Mouse (Mus musculus) myocyte (in vitro differentiated cells): Measurements from ENCODE around the gene Iqgap1. TPM values are rescaled to one million over a fixed set of nuclear protein-coding genes. Genes with fewer than 3 reads are reported as not detected.

ENCODE experiments used
- H3K27me3 ChIP-seq: one replicate; pipeline ENCODE4 v1.6.1; 2011; ENCODE audit not compliant: control insufficient read depth, insufficient read depth, insufficient read length
- H3K36me3 ChIP-seq: one replicate; pipeline ENCODE4 v1.6.1; 2011; ENCODE audit not compliant: control insufficient read depth, insufficient read depth
- H3K4me2 ChIP-seq: one replicate; pipeline ENCODE4 v1.6.1; 2011; ENCODE audit warnings: low read depth, control low read depth
- H3K4me3 ChIP-seq: one replicate; pipeline ENCODE4 v1.5.1; 2011; ENCODE audit warnings: mild to moderate bottlenecking, control low read depth, moderate library complexity
- H3K79me2 ChIP-seq: one replicate; pipeline ENCODE4 v1.6.1; 2011; ENCODE audit not compliant: control insufficient read depth, insufficient read depth
- H3ac ChIP-seq: one replicate; pipeline ENCODE4 v1.6.1; 2011; ENCODE audit not compliant: control insufficient read depth, insufficient read length
- CEBPB ChIP-seq: IDR thresholded peaks from 2 replicates; pipeline ENCODE4 v1.6.1; 2011; ENCODE audit warnings: mild to moderate bottlenecking, moderate library complexity; ENCODE audit not compliant: poor library complexity, insufficient read depth, severe bottlenecking
- E2F4 ChIP-seq: IDR thresholded peaks from one replicate; pipeline ENCODE4 v1.6.1; 2011; ENCODE audit warnings: mild to moderate bottlenecking, control low read depth, moderate library complexity; ENCODE audit not compliant: insufficient read depth
- MAX ChIP-seq: IDR thresholded peaks from one replicate; pipeline ENCODE4 v1.6.1; 2011; ENCODE audit warnings: low read depth, mild to moderate bottlenecking, control low read depth
- MYOD1 ChIP-seq, 3 experiments: IDR thresholded peaks; one replicate each; pipeline ENCODE4 v1.6.1; 2011; ENCODE audit warnings: control low read depth in 2 of 3, low read depth in 2 of 3, mild to moderate bottlenecking in 2 of 3, moderate library complexity in 1 of 3; ENCODE audit not compliant: insufficient read length in 2 of 3, control insufficient read depth in 1 of 3
- MYOG ChIP-seq, 3 experiments: IDR thresholded peaks; one replicate each; pipeline ENCODE4 v1.6.1; 2011; ENCODE audit warnings: control low read depth in 2 of 3, low read depth in 2 of 3, mild to moderate bottlenecking in 2 of 3; ENCODE audit not compliant: insufficient read length in 2 of 3, control insufficient read depth in 1 of 3, insufficient read depth in 1 of 3
- POLR2A ChIP-seq: IDR thresholded peaks from one replicate; pipeline ENCODE4 v1.6.1; 2011; ENCODE audit warnings: low read depth, mild to moderate bottlenecking, control low read depth, moderate library complexity; ENCODE audit not compliant: insufficient read length
- POLR2AphosphoS2 ChIP-seq: IDR thresholded peaks from one replicate; pipeline ENCODE4 v1.6.1; 2011; ENCODE audit warnings: low read depth, control low read depth; ENCODE audit not compliant: insufficient read length
- REST ChIP-seq: IDR thresholded peaks from one replicate; pipeline ENCODE4 v1.6.1; 2011; ENCODE audit warnings: mild to moderate bottlenecking, control low read depth, moderate library complexity; ENCODE audit not compliant: insufficient read depth, insufficient read length
- SRF ChIP-seq: IDR thresholded peaks from one replicate; pipeline ENCODE4 v1.6.1; 2011; ENCODE audit warnings: low read depth; ENCODE audit not compliant: control insufficient read depth, insufficient read length
- TCF12 ChIP-seq: IDR thresholded peaks from one replicate; pipeline ENCODE4 v1.6.1; 2011; ENCODE audit warnings: mild to moderate bottlenecking, control low read depth; ENCODE audit not compliant: poor library complexity, insufficient read depth, severe bottlenecking
- TCF3 ChIP-seq: IDR thresholded peaks from one replicate; pipeline ENCODE4 v1.6.1; 2011; ENCODE audit warnings: low read depth, control low read depth; ENCODE audit not compliant: insufficient read length
- USF1 ChIP-seq: IDR thresholded peaks from one replicate; pipeline ENCODE4 v1.6.1; 2011; ENCODE audit warnings: low read depth, mild to moderate bottlenecking, control low read depth, moderate library complexity
- polyA plus RNA-seq: library from polyadenylated mRNA; unstranded; fragments of >200 nt; fragmentation: generic; extraction: Trizol; gene quantifications from one replicate; pipeline ENCODE4 v1.2.1, GENCODE M21; 2012; ENCODE audit warnings: missing spikeins

Gene Iqgap1
- polyA plus RNA-seq, 1 experiment = 61.7 TPM

DNA sequence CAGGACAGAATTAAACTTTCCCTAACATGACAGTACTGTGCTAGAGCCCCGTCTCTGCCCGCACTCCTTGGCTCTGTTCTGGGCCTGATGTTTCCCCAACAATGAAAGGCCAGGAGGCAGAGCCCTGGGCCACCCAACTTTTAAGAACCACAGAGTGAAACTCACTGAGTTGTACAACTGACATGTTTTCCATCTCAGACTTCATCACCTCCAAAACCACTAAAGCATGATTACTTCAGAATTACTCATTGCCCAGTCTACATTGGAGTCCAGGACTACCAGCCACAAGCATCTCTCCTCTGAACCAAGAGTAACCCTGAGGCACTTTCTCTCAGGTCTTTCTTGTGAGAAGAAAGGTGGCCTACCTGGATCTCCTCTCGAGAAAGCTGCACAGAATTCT lies 83.1 kb downstream of the Iqgap1 start:
- no peak overlapping the region for H3K4me3 ChIP-seq
- TF ChIP-seq MYOD1 (IDR thresholded peaks at IDR 0.05; ENCODE audit: control insufficient read depth in 1 of 3, insufficient read length in 2 of 3, low read depth in 2 of 3) = no peak
- TF ChIP-seq USF1 = no peak
- TF ChIP-seq SRF = no peak
- TF ChIP-seq E2F4 = no peak
- TF ChIP-seq MYOG (IDR thresholded peaks at IDR 0.05; ENCODE audit: control insufficient read depth in 1 of 3, insufficient read depth in 1 of 3, insufficient read length in 2 of 3, low read depth in 2 of 3) = no peak
- no peak for TF ChIP-seq TCF3
- TF ChIP-seq MAX = no peak
- no peak for TF ChIP-seq POLR2A
- no peak for TF ChIP-seq POLR2AphosphoS2
- H3K36me3 ChIP-seq = peaks cover 55% of the 10 kb centered on the region
- no peaks in the 10 kb centered on the region for H3K27me3 ChIP-seq
- no peak overlapping the region for H3K4me2 ChIP-seq
- H3K79me2 ChIP-seq = no peaks in the 10 kb centered on the region
- no peak overlapping the region for H3ac ChIP-seq

GRCm38 (mm10) chr7:80740954-80741353 lies 84.8 kb downstream of the Iqgap1 start:
- H3K4me2 ChIP-seq = no peak overlapping the region
- H3K79me2 ChIP-seq = no peaks in the 10 kb centered on the region
- TF ChIP-seq MYOG (IDR thresholded peaks at IDR 0.05; ENCODE audit: control insufficient read depth in 1 of 3, insufficient read depth in 1 of 3, insufficient read length in 2 of 3, low read depth in 2 of 3) (no peak), E2F4 (no peak), POLR2A (no peak), MAX (no peak), TCF12 (no peak), CEBPB (no peak)
- H3K4me3 ChIP-seq = no peak overlapping the region
- H3K36me3 ChIP-seq = peaks cover 60% of the 10 kb centered on the region
- no peak overlapping the region for H3ac ChIP-seq
- H3K27me3 ChIP-seq = no peaks in the 10 kb centered on the region

DNA sequence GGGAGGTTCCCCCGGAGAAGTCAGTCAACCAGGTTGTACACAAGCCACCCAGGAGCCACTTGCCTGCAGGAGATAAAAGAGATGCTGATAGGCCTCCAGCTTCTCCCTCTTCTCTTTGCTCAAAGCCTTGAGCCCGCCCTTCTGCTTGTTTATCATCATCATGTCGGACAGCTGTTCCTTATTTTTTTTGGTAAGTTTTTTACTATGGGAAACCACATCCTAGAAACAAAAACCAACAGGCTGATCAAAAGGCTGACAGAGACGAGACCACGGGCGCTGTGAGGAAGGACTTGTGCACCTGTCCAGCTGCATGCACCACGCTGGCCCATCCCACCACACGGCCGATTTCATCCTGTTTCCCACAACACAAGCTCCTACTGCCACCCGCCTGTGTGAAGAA lies 89.6 kb downstream of the Iqgap1 start:
- Histone ChIP-seq H3K79me2 (no peaks in the 10 kb centered on the region), H3K4me2 (no peak overlapping the region), H3K36me3 (peaks cover 64% of the 10 kb centered on the region), H3ac (no peak overlapping the region), H3K27me3 (no peaks in the 10 kb centered on the region), H3K4me3 (no peak overlapping the region)
- TF ChIP-seq USF1 (no peak), POLR2AphosphoS2 (peak; percentile 53), MYOG (IDR thresholded peaks at IDR 0.05; ENCODE audit: control insufficient read depth in 1 of 3, insufficient read depth in 1 of 3, insufficient read length in 2 of 3, low read depth in 2 of 3) (peak in 2 of 3 experiments; percentile 22 to 29), MYOD1 (IDR thresholded peaks at IDR 0.05; ENCODE audit: control insufficient read depth in 1 of 3, insufficient read length in 2 of 3, low read depth in 2 of 3) (peak in 2 of 3 experiments; percentile 70 to 78), TCF3 (no peak)

DNA sequence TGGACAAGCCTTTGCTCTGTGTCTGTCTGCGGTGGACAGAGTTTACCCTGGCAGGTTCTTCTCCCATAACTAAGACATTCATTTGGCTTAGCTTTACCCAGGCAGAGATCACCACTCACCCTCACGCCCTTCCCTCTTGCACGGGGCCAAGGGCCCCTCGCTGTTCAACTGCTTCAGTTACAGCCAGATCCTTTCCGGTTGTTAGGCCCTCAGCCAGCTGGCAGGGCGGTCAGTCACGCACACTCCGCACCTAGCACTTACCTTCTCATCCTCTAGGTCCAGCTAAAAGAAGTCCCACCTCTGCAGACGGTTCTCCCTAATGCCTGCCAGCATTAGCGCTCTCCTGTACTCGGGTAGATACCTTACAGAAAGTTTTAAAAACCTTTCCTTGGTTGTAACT lies 92.8 kb downstream of the Iqgap1 start:
- Histone ChIP-seq H3K27me3 (no peaks in the 10 kb centered on the region), H3K36me3 (peaks cover 59% of the 10 kb centered on the region), H3K79me2 (no peaks in the 10 kb centered on the region), H3K4me2 (no peak overlapping the region), H3K4me3 (no peak overlapping the region), H3ac (no peak overlapping the region)
- TF ChIP-seq SRF = no peak
- no peak for TF ChIP-seq POLR2A
- TF ChIP-seq TCF3 = no peak
- no peak for TF ChIP-seq CEBPB
- TF ChIP-seq MYOG (IDR thresholded peaks at IDR 0.05; ENCODE audit: control insufficient read depth in 1 of 3, insufficient read depth in 1 of 3, insufficient read length in 2 of 3, low read depth in 2 of 3) = no peak
- TF ChIP-seq POLR2AphosphoS2 = no peak
- TF ChIP-seq TCF12 = no peak
- TF ChIP-seq MYOD1 (IDR thresholded peaks at IDR 0.05; ENCODE audit: control insufficient read depth in 1 of 3, insufficient read length in 2 of 3, low read depth in 2 of 3) = no peak
- TF ChIP-seq MAX = no peak
- no peak for TF ChIP-seq USF1
- no peak for TF ChIP-seq REST
- no peak for TF ChIP-seq E2F4

GRCm38 (mm10) chr7:80729662-80730061 lies 96.1 kb downstream of the Iqgap1 start:
- TF ChIP-seq POLR2AphosphoS2 (peak; percentile 26), TCF3 (no peak)
- no peak overlapping the region for H3K4me2 ChIP-seq
- no peak overlapping the region for H3ac ChIP-seq
- H3K36me3 ChIP-seq = peaks cover 67% of the 10 kb centered on the region
- no peaks in the 10 kb centered on the region for H3K27me3 ChIP-seq
- H3K79me2 ChIP-seq = no peaks in the 10 kb centered on the region
- no peak overlapping the region for H3K4me3 ChIP-seq

DNA sequence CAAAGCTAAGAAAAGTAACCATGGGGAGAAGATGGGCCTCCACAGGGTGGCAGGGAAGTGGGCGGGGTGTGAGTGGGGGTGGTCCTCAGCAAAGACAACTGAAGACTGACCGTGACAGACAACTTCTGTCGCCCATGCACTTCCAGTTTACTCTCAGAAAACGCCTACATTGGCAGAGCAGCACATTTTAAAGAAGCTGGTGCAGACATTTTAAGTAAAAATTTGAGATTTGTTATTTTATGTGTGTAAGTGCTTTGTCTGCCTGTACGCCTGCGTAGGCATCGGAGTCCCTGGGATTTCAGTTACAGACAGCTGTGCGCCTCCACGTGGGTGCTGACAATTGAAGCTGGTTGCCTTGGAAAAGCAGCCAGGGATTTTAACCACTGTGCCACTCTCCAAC lies 104.7 kb downstream of the Iqgap1 start:
- Histone ChIP-seq H3ac (no peak overlapping the region), H3K4me2 (no peak overlapping the region), H3K27me3 (no peaks in the 10 kb centered on the region), H3K4me3 (no peak overlapping the region), H3K36me3 (peaks cover 76% of the 10 kb centered on the region), H3K79me2 (no peaks in the 10 kb centered on the region)
- TF ChIP-seq TCF12 = no peak
- TF ChIP-seq MAX = no peak
- no peak for TF ChIP-seq USF1
- TF ChIP-seq CEBPB = no peak
- no peak for TF ChIP-seq MYOD1 (IDR thresholded peaks at IDR 0.05; ENCODE audit: control insufficient read depth in 1 of 3, insufficient read length in 2 of 3, low read depth in 2 of 3)
- TF ChIP-seq MYOG (IDR thresholded peaks at IDR 0.05; ENCODE audit: control insufficient read depth in 1 of 3, insufficient read depth in 1 of 3, insufficient read length in 2 of 3, low read depth in 2 of 3) = no peak
- TF ChIP-seq POLR2AphosphoS2 = no peak
- no peak for TF ChIP-seq E2F4
- TF ChIP-seq POLR2A = no peak
